Mouse (Mus musculus) adrenal gland, postnatal 0 days (tissue): Measurements from ENCODE around the gene Sost. TPM values are rescaled to one million over a fixed set of nuclear protein-coding genes. Genes with fewer than 3 reads are reported as not detected.

ENCODE experiments used
- polyA plus RNA-seq: library from polyadenylated mRNA; unstranded; fragments of >200 nt; fragmentation: Nextera tagmentation; extraction: Ambion mirVana; gene quantifications from 2 replicates; pipeline ENCODE4 v1.2.1, GENCODE M21; 2015

The Sost gene
- polyA plus RNA-seq = 0.16 and 0.17 TPM in 2 replicates

DNA sequence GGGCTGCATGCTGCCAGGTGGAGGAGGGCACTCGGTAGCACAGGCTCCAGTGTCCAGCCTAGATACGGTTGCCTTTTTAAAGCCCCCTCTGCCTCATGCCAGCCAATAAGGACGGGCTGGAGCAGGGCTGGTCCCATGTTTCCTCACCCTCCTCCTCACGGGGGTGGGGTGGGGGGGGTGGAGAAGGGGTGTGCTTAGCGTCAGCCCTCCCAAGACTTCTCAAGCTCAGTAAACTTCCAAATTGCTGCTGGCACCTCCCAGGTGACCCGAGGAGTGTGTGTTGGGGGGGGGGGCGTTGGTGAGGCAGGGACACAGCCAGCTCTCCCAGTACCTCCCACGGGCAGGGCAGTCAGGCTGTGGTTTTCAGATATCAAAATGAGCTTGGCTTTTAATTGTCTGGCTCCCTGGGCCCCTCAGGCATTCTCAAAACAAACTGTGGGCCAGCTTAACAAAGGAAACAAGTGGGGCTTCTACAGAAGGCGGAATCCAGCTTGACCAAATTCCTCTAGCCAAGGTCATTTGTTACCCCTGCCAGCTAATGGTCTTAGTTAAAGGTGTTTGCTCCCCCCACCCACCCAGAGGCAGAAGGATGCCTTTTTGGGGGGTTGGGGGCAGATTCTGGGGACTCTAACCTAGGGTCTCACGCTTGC lies at the start of gene Sost:
Sost (minus strand) TSS at position 51 of the 650 bp plus-strand sequence.

DNA sequence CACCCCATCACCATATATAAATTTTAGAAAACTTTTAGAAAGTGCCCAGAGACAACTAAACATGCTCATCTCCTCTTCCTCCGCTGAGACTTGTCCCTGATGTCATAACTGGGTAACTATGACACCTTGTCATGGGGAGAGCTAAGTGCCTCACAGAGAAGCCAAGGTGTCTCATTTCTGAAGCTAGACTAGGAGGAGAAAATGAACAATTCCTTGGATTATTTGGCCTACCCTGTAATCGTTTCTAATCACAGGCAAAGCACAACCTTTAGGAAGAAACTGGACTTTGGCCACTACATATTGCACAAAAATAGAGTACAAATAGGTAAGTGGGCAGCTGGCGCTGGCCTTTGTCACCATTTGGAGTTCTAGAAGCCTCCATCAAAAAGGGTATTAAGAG lies 20.1 kb upstream of the Sost start, which contains the start of gene Dusp3:
Dusp3 (minus strand) TSS at position 101 of the 400 bp plus-strand sequence.

DNA sequence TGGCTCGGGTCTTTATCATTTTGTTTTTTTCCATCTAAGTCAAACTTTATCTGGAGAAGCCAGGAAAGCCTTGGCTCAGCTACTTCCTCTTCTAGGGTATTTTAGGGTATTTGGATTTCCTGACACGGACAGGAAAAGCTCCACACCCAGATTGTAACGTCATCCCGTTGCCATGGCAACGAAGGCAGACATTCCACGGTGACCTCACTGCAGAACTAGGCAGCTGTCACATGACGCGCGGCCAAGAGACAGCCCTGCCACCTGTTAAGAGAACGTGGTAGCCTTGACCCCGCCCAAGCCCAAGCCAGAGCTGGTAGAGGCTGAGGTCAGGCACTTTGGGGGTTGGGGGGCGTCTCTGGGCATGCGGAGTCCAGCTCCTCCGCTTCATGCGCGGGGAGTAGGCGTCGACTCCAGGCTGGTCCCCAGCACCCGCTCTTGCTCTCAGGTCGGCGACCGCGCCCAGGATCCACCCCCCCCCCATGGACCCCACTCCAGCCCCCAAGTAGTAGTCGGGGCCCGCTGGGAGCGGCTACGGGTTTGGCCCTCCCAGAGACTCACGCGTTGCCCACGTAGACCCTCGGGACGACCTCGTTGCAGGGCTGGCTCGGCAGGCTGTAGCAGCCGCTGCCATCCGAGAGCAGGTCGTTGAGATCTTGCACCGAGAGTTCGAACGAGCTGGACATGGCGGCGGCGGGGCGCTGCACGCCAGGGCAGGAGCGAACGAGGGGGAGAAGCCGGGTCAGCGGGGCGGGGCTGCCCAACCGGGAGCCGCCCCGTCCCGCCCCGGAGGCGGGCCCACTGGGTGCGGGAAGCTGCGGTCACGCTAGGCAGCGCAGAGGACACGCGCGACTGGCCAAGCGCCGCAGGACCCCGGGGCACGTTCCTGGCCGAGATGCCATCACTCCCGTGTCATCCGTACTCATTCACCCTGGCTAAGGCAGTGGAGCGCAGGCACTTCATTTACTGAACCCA lies 17.5 kb upstream of the Sost start, which contains the start of gene Cfap97d1:
Cfap97d1 (plus strand) TSS at position 226 of the 972 bp plus-strand sequence.

Other genes starting within 250 kb of the Sost start
- gene Dhx8, start 234.1 kb downstream of the Sost start, polyA plus RNA-seq = 14.0 and 17.0 TPM in 2 replicates
- 3.0 and 8.5 TPM in 2 replicates for gene Etv4, start 181.6 kb downstream of the Sost start, polyA plus RNA-seq
- 3.7 and 6.3 TPM in 2 replicates for gene Meox1, start 72.6 kb downstream of the Sost start, polyA plus RNA-seq
- not detected in 2 replicates for gene Cfap97d1, start 17.3 kb upstream of the Sost start, polyA plus RNA-seq
- 31.6 and 37.9 TPM in 2 replicates for gene Dusp3, start 20.0 kb upstream of the Sost start, polyA plus RNA-seq
- gene Mpp3, start 61.4 kb upstream of the Sost start, polyA plus RNA-seq = 12.3 and 13.8 TPM in 2 replicates
- 3.1 and 5.1 TPM in 2 replicates for gene Cd300lg, start 74.5 kb upstream of the Sost start, polyA plus RNA-seq
- gene Mpp2, start 121.5 kb upstream of the Sost start, polyA plus RNA-seq = 5.0 and 6.1 TPM in 2 replicates
- 0.28 TPM in 1 of 2 replicates, not detected in the other for gene Ppy, start 134.3 kb upstream of the Sost start, polyA plus RNA-seq
- gene Pyy, start 140.8 kb upstream of the Sost start, polyA plus RNA-seq = 0.33 and 0.37 TPM in 2 replicates
- gene Nags, start 178.5 kb upstream of the Sost start, polyA plus RNA-seq = 0.43 and 0.77 TPM in 2 replicates
- gene Tmem101, start 189.4 kb upstream of the Sost start, polyA plus RNA-seq = 16.8 and 23.9 TPM in 2 replicates
- gene Lsm12, start 218.3 kb upstream of the Sost start, polyA plus RNA-seq = 68.2 and 91.7 TPM in 2 replicates
- gene G6pc3, start 222.6 kb upstream of the Sost start, polyA plus RNA-seq = 28.6 and 70.2 TPM in 2 replicates